Mouse (Mus musculus): ENCODE data around the gene Pcna.
"Not testable (repeated sequence)": the region's sequence is repeated elsewhere in the genome, so short reads cannot be mapped to it uniquely, and the experiment has no call there.

Pcna gene

DNA sequence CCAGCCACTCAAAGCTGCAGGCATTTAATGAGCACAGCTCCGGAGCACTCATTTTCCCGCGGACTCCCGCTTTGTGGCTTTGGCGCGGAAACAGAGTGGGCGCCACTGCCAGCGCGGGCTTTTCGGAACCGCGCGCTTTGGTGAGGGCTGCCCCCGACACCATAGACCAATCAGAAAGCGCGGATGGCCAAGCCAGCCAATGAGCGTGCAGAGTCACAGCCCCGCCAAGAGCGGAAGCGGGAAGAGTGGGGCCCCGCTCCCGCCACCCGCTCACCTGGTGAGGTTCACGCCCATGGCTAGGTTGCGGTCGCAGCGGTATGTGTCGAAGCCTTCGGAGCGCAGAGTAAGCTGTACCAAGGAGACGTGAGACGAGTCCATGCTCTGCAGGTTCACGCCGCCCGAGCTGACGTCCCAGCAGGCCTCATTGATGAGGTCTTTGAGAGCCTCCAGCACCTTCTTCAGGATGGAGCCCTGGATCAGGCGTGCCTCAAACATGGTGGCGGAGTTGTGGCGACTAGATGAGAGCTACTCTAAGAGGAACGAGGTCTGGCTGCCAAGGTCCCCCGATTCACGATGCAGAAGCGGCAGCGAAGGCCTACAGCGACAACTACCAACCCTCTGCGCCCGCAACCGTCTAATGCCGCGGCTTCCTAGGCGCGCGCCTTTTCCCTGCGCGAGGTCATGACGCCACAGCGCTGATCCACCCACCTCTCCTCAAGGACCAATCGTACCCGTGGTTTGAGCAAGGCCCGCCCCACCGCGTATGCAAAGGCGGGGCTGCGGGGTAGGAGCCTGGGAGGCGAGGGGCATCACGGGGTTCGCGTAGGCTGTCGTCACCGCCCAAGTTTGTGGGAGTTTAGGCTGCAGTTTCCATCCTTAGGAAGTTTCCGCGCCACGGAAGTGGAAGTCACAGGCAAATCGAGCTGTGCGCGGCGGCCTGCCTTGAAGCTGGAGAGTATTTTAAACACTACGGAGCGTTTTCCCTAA is at the start of gene Pcna:
Gene Pcna, minus strand, starts transcription at position 773 of the 987 bp plus-strand sequence.
- DNase-seq (ENCODE audit: extremely low read depth, low read depth, low spot score): peak; percentile 72

DNA sequence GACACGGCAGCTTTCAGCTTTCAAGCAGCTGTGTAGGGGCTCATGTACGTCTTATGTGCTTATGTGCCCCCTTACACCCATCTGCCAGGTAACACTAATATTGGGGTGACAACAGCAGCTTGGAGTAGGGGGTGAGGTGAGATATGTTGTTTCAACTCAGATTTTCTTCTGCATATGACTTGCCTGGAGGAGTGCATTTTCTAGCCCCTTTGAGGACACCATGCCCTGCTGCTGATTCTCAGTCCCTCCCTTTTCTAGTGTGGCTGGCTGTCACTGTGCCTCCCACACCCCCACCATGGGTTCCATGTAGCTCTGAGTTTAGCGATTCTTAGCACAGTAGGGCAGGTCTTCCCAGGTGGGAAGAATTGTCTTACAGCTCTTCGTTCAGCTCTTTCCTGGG is 48.3 kb upstream of the Pcna start:
- DNase-seq (ENCODE audit: extremely low read depth, low read depth, low spot score): no peak

DNA sequence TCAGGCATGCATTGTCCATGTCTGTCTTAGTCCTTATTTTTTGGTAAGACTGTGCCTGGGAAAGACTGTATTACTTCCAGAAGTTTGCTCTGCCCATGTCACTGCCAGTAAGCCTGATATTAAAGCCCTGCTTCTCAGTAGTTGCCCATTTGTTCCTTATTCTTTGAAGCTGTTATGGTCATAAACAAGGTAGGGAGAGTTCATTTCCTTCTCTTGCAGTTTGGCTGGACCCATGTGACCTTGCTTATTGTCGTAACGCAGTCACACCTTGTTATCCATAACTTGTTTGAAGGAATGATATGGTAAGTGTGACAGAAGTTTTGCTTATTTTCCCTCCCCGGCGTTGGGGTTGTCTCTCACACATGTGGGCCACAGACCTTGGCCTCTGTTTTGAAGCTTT is 45.1 kb upstream of the Pcna start:
- DNase-seq (ENCODE audit: extremely low read depth, low read depth, low spot score): no peak

DNA sequence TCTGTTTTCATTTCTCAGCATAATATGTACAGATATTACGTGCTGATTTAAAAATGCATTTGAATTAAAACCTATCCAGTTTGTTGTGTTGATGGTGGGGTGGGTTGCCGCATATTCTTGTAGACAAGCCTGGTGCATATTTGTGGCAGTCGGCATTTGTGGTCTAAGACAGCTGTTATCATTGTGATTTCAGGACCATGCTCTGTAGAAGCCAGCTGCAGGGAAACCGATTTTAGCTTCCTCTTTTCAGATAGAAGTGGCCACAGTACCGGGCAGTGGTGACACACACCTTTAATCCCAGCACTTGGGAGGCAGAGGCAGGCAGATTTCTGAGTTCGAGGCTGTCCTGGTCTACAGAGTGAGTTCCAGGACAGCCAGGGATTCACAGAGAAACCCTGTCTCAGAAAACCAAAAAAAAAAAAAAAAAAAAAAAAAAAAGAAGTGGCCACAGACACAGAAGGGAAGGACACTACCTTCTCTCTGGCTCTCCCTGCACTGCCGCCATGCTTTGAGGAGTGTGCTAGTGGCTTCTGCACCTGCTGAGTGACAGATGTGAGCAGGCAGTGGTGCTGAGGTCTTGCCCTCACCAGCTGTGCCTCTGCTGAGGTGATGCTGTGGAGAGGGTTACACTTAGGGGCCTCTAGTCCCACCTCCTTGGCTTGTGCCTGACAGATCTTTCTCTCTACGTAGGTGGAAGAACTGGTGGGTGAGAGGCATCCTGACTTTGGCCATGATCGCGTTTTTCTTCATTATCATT is 40.8 kb upstream of the Pcna start:
- no peak for DNase-seq (ENCODE audit: extremely low read depth, low read depth, low spot score)

GRCm38 (mm10) chr2:132292083-132292482 is 39.0 kb upstream of the Pcna start:
- DNase-seq (ENCODE audit: extremely low read depth, low read depth, low spot score): no peak

- DNase-seq (ENCODE audit: extremely low read depth, low read depth, low spot score): no peak
Measured at GRCm38 (mm10) chr2:132291265-132291664, 38.2 kb upstream of the Pcna start.

GRCm38 (mm10) chr2:132290808-132291207 is 37.7 kb upstream of the Pcna start:
- no peak for DNase-seq (ENCODE audit: extremely low read depth, low read depth, low spot score)

GRCm38 (mm10) chr2:132289213-132289612 is 36.1 kb upstream of the Pcna start:
- not testable (repeated sequence) for DNase-seq (ENCODE audit: extremely low read depth, low read depth, low spot score)

- DNase-seq (ENCODE audit: extremely low read depth, low read depth, low spot score): no peak
Measured at GRCm38 (mm10) chr2:132286376-132287076, 33.4 kb upstream of the Pcna start.

GRCm38 (mm10) chr2:132285722-132286121 is 32.6 kb upstream of the Pcna start:
- DNase-seq (ENCODE audit: extremely low read depth, low read depth, low spot score): not testable (repeated sequence)

GRCm38 (mm10) chr2:132284492-132285139 is 31.5 kb upstream of the Pcna start:
- DNase-seq (ENCODE audit: extremely low read depth, low read depth, low spot score): no peak

DNA sequence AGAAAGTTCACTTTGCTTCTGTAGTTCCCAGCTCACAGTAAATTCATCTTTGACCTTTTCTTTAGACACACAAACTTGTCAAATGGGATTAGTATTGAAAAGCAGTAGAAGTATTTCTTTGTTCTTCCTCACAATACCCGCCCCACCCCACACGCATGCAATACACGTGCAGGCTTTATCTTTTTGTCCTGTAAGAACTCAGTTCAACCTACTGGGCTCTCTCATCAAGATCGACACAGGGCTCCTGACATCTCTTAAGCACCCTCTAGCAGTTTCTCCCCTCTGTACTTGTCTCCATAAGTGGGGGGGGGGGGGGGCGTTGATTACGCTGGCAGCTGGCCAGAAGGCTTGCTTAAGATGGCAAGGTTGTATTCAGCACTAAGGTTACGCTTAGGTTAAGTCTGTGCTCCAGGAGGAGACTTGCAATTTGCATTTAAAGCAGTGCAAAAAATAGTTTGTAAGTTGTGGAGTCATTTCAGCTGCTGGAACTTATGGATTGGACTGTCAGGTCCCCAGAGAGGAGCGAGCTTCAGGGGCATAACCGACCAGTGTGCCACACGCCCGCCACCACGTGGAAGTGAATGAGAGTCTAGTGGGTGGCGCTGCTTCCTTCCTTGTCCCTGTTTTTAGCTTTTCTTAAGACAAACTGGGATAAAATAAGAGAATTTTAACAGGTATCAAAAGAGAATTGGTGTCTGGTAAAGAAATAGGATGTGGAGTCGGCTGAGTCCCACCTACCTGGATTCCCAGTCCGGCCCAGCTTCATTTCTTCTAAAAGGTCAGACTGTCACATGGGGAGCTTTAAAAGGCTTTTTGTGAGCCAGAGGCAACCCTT is 30.3 kb upstream of the Pcna start:
- no peak for DNase-seq (ENCODE audit: extremely low read depth, low read depth, low spot score)

GRCm38 (mm10) chr2:132282453-132283174 is 29.5 kb upstream of the Pcna start:
- no peak for DNase-seq (ENCODE audit: extremely low read depth, low read depth, low spot score)

DNA sequence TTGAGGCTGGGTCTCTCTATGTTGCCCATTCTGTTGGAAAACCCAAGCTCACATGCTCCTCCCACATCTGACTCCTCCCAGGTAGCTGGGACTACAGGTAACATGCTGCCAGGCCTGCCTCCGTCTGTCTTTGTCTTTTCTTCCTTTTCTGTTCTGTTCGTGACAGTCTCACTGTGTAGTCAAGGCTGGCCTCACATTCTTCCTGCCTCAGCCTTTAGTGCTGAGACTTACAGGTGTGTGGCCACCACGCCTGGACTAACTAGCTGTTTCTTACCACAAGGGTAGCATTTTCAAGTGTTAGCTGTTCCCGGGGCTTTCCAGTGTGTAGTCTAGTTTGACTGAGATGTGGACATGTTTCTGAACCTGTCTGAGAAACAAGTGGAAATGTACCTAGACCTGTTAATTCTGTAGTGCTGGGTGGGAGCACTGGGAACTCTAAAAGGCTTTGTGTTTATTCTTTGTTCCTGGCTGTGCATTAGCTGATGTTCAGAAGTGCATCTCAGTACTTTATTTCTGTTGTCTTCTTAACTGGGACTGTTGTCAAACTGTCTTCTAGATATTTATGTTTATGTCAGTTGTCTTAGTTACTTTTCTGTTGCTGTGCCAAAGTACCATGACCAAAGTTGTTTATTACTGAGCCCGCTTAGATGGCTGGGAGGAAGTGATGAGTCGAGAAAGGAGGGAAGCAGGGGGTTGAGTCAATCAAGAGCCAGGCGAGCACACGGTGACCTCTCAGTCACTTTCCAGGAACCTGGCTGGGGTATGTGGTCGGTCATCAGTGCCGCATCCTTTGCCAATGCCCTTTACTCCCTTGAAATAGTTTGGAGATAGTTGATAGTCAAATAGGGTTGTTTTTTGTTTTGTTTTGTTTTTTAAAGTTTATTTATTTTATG is 28.7 kb upstream of the Pcna start:
- DNase-seq (ENCODE audit: extremely low read depth, low read depth, low spot score): no peak

DNA sequence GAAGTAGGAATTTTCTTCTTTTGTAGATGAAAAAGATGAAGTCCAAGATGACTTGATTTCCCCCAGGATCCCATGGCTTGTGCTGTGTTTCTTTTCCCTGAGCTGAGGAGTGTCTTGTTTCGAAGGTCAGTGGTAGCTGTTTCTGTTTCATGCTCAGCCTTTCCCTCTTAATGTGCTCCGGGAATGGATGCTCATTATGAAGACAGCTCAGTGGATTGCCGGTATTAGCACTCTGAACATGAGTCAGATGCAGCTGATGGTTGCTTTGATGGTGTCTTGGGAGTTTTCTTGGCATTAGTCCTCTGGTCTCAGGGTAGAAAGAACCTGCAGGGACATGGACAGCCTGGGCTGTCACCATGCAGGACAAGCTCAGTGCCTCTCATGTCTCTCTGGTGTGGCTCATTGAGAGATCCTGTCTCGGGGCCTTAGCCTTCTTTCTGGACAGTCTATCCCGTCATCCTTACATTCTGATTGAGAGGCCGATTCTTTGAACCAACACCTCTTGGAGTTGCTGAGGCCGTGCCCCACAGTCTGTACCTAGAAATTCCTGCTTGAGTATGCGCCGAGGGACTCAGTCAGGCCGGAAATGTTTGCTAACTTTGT is 27.5 kb upstream of the Pcna start:
- no peak for DNase-seq (ENCODE audit: extremely low read depth, low read depth, low spot score)

GRCm38 (mm10) chr2:132279978-132280377 is 26.9 kb upstream of the Pcna start:
- DNase-seq (ENCODE audit: extremely low read depth, low read depth, low spot score): no peak

DNA sequence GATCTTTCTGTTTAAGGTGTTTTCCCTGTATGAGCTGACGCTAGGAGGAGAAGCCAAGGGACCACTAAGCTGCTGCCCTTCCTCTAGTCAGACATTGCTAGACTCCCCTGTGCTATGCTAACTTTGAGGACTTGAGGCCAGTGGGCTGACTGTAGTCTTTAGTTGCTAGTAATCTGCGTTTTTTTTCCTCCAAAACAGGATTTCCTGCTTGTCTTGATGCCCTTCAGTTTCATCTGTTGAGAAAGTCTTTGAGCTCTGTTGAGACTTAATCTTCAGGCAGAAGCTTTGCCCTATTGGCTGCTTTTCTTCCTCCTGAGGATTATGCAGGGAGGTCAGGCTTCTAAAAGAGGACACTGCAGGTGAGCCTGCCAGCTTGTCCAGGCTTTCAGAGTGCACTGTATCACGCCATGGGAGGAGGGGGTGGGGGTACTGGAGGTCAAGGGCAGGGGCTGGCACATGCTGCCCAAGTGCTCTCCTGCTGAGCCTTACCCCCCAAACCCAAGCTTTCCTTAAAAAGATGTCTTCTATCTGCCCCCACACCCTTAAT is 26.3 kb upstream of the Pcna start:
- no peak for DNase-seq (ENCODE audit: extremely low read depth, low read depth, low spot score)

All from fat pad, adult 2 months (tissue).